In the genomic region with DNA sequence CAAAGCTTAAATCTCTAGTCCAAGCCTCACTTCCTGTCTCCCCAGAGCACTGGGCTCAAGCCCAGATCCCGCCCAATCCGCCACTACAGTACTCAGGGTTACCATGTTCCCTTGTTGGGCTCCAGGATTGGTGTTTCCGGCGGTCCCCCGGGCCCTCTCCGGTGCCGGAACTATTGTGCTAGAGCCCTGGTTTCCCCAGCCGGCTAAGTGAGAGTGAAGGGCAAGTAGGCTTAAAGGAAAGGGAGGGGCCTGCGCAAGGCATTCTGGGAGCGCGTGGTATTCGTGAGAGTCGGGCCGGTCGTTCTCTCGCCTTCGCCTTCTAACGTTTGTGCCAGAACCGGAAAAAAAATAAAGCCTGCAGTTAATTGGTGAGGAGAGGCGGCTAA, we compare ENCODE assay signal across 8 mouse cellular contexts. TPM values are rescaled to one million over a fixed set of nuclear protein-coding genes. Genes with fewer than 3 reads are reported as not detected.
DNase-seq lines count a peak whose midpoint lies in the region; ATAC-seq and TF ChIP-seq lines count a peak whose summit lies in the region.

A gene (minus strand): TSS at position 215 of the 386 bp plus-strand sequence.

- ATAC-seq in embryonic facial prominence, embryonic 15.5 days (ENCODE audit: insufficient number of reproducible peaks, low FRiP score, low TSS enrichment, low read depth), result peak; percentile 91
- ATAC-seq in limb, embryonic 14.5 days (ENCODE audit: low FRiP score, low read depth), result peak; percentile 90
- ATAC-seq in midbrain, postnatal 0 days (ENCODE audit: low FRiP score), result peak; percentile 95

- peak; percentile 97 for DNase-seq in 416B (ENCODE audit: low read depth)
- DNase-seq in heart, adult 8-10 months (ENCODE audit: low spot score), result peak; percentile 99
- DNase-seq in kidney, adult 9 months, result peak; percentile 99
- peak; percentile 95 for DNase-seq in limb, embryonic 14.5 days (ENCODE audit: low spot score)
- DNase-seq in midbrain, postnatal 0 days (ENCODE audit: low spot score), result peak; percentile 98
- peak; percentile 94 to 97 for DNase-seq in spleen, postnatal 14 days (ENCODE audit: low spot score in 2 of 2)

- H3K9ac ChIP-seq in embryonic facial prominence, embryonic 15.5 days, result peak within 1 kb of the TSS; percentile 99
- peak within 1 kb of the TSS; percentile 85 for H3K9ac ChIP-seq in limb, embryonic 14.5 days (ENCODE audit: low read depth, low read length, severe bottlenecking)
- peak within 1 kb of the TSS; percentile 89 for H3K9ac ChIP-seq in midbrain, postnatal 0 days (replicated peaks; ENCODE audit: low read length, poor library complexity, severe bottlenecking)

- 0% methylated on average over 20 of the region's 20 CpGs for WGBS in bone marrow, adult 2 months
- WGBS in embryonic facial prominence, embryonic 15.5 days, result under 1% methylated on average over 20 of the region's 20 CpGs
- 0% methylated on average over 20 of the region's 20 CpGs for WGBS in limb, embryonic 14.5 days
- under 1% methylated on average over 20 of the region's 20 CpGs for WGBS in midbrain, postnatal 0 days

- no peaks in the 10 kb centered on the region for H3K27me3 ChIP-seq in embryonic facial prominence, embryonic 15.5 days
- no peaks in the 10 kb centered on the region for H3K27me3 ChIP-seq in limb, embryonic 14.5 days (ENCODE audit: control insufficient read depth, insufficient read depth, low read length)
- H3K27me3 ChIP-seq in midbrain, postnatal 0 days (ENCODE audit: insufficient read depth, low read length), result no peaks in the 10 kb centered on the region

- peak; percentile 36; the same call in 1 of the 2 replicates for TF ChIP-seq POLR2A in bone marrow, adult 2 months (IDR thresholded peaks at IDR 0.05; ENCODE audit: borderline replicate concordance, control insufficient read depth, low read depth, low read length)
- TF ChIP-seq POLR2A in limb, embryonic 14.5 days (IDR thresholded peaks at IDR 0.05; ENCODE audit: borderline replicate concordance, extremely low read depth, insufficient read depth, insufficient read length), result peak; percentile 53; the same call in 1 of the 2 replicates

- H3K9me3 ChIP-seq in embryonic facial prominence, embryonic 15.5 days (replicated peaks), result no peaks in the 10 kb centered on the region
- H3K9me3 ChIP-seq in limb, embryonic 14.5 days (ENCODE audit: control insufficient read depth, low read length), result no peaks in the 10 kb centered on the region
- no peaks in the 10 kb centered on the region for H3K9me3 ChIP-seq in midbrain, postnatal 0 days (ENCODE audit: low read length)

- peak within 1 kb of the TSS; percentile 98 for H3K27ac ChIP-seq in bone marrow, adult 2 months (ENCODE audit: control insufficient read depth, insufficient read depth, low read depth, low read length, poor library complexity)
- peak within 1 kb of the TSS; percentile 97 for H3K27ac ChIP-seq in embryonic facial prominence, embryonic 15.5 days (replicated peaks)
- peak within 1 kb of the TSS; percentile 93 for H3K27ac ChIP-seq in limb, embryonic 14.5 days (replicated peaks; ENCODE audit: low read depth, low read length)
- peak within 1 kb of the TSS; percentile 92 for H3K27ac ChIP-seq in midbrain, postnatal 0 days (ENCODE audit: low read depth, low read length)

- no peaks in the 10 kb centered on the region; the same call in 1 of the 2 replicates for H3K4me1 ChIP-seq in bone marrow, adult 2 months (ENCODE audit: control insufficient read depth, insufficient read depth, low read length)
- H3K4me1 ChIP-seq in embryonic facial prominence, embryonic 15.5 days, result peaks cover 39% of the 10 kb centered on the region
- peaks cover 17% of the 10 kb centered on the region for H3K4me1 ChIP-seq in limb, embryonic 14.5 days (ENCODE audit: control insufficient read depth, insufficient read depth, low read length)
- H3K4me1 ChIP-seq in midbrain, postnatal 0 days (ENCODE audit: insufficient read depth, low read length), result peaks cover 12% of the 10 kb centered on the region

- H3K4me3 ChIP-seq in bone marrow, adult 2 months (replicated peaks; ENCODE audit: control insufficient read depth, low read depth, low read length), result peak within 1 kb of the TSS; percentile 80
- peak within 1 kb of the TSS; percentile 96 for H3K4me3 ChIP-seq in embryonic facial prominence, embryonic 15.5 days (replicated peaks)
- H3K4me3 ChIP-seq in limb, embryonic 14.5 days (replicated peaks; ENCODE audit: low read length), result peak within 1 kb of the TSS; percentile 71
- peak within 1 kb of the TSS; percentile 89 for H3K4me3 ChIP-seq in midbrain, postnatal 0 days (ENCODE audit: low read depth, low read length)

- no peak for TF ChIP-seq CTCF in bone marrow, adult 2 months (IDR thresholded peaks at IDR 0.05; ENCODE audit: control insufficient read depth, insufficient read depth, low read length)
- peak; percentile 25; the same call in 1 of the 2 replicates for TF ChIP-seq CTCF in midbrain, postnatal 0 days (IDR thresholded peaks at IDR 0.05)

- peaks cover 35% of the 10 kb centered on the region for H3K36me3 ChIP-seq in embryonic facial prominence, embryonic 15.5 days
- peaks cover 29% of the 10 kb centered on the region for H3K36me3 ChIP-seq in limb, embryonic 14.5 days (ENCODE audit: control insufficient read depth, insufficient read depth, low read length)
- peaks cover 12% of the 10 kb centered on the region for H3K36me3 ChIP-seq in midbrain, postnatal 0 days (ENCODE audit: insufficient read depth, low read length)

- peak within 1 kb of the TSS; percentile 81 for H3K4me2 ChIP-seq in embryonic facial prominence, embryonic 15.5 days (replicated peaks)
- H3K4me2 ChIP-seq in limb, embryonic 14.5 days (replicated peaks; ENCODE audit: low read depth, low read length, severe bottlenecking), result peak within 1 kb of the TSS; percentile 84
- H3K4me2 ChIP-seq in midbrain, postnatal 0 days (ENCODE audit: low read depth, low read length, poor library complexity, severe bottlenecking), result peak within 1 kb of the TSS; percentile 84

RNA-seq across cellular contexts. Expression of the gene that starts here (rescaled TPM):
- 37.6 and 48.3 TPM in 2 replicates for polyA plus RNA-seq in bone marrow, adult 2 months (2011; ENCODE audit: insufficient read depth, insufficient read length, low replicate concordance, missing spikeins)
- polyA plus RNA-seq in embryonic facial prominence, embryonic 15.5 days (2015; fragmentation: Nextera tagmentation; extraction: Ambion mirVana), result 26.3 and 27.7 TPM in 2 replicates
- total RNA-seq in heart, adult 8-10 months (2022), result 10 to 100 TPM; 34.0 to 37.2 (median 36.1) TPM
- polyA plus RNA-seq in limb, embryonic 14.5 days (2012; rRNA removed), result 34.0 and 37.5 TPM in 2 replicates
- polyA plus RNA-seq in limb, embryonic 14.5 days (2014; fragmentation: Nextera tagmentation; extraction: Ambion mirVana), result 35.1 and 39.2 TPM in 2 replicates
- total RNA-seq in midbrain, postnatal 0 days (2014; rRNA removed), result 41.2 and 48.0 TPM in 2 replicates
- 12.6 and 14.4 TPM in 2 replicates for polyA plus RNA-seq in midbrain, postnatal 0 days (2015; fragmentation: Nextera tagmentation; extraction: Ambion mirVana)

Comparison
In these comparisons a context has a peak if more than half of its experiments do, and no peak if none do; other contexts are left out.
1. Peak in every context shown above with its lines: DNase-seq, ATAC-seq, H3K4me3 ChIP-seq and H3K27ac ChIP-seq.